Mouse (Mus musculus) frontal cortex, adult (tissue): ENCODE results near the gene Ccdc43.

ENCODE experiments used
- ATAC-seq: cut with Nextera tagmentation; 2 replicates; pipeline ENCODE4 v1.9.2; 2017; ENCODE audit warnings: mild to moderate bottlenecking, moderate library complexity, mixed read lengths; ENCODE audit not compliant: low TSS enrichment

Ccdc43 gene

DNA sequence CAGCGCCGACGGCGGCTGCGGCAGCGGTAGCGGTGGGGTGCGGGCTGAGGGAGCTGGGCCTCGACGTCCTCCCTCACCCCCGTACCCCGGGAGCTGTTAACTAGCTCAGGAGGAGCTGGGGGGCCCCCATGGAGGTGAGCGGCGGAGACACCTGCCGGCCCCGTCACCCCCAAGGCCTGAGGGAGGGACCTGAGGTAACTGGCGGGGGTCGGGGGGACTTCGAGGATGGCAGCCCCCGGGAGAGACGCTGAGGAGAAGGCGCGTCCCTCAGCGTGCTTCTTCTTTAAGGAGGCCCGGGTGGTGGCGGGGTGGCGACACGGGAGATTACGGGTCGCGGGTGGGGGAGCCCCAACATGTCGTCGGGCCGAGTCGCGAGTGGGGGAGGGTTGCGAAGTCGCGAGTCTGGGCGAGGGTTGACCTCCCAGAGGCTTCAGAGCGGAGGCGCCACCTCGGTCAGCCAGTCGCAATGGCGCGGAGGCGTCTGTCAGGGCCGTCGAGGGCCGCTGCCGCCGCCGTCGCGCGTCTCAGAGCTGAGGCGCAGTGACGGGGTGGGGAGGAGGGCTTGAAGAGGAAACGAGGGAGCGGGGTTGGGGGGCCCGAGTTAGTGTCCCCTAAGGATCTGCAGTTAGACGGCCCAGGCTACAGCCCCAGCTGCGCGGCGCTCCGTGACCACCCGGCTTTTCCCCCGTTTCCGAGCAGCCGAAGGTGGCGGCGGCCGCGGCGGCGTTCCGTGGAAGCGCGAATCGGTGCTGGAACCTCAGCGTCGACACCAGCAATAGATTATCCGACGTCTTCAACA lies 31.7 kb downstream of the Ccdc43 start:
- no peak for ATAC-seq

DNA sequence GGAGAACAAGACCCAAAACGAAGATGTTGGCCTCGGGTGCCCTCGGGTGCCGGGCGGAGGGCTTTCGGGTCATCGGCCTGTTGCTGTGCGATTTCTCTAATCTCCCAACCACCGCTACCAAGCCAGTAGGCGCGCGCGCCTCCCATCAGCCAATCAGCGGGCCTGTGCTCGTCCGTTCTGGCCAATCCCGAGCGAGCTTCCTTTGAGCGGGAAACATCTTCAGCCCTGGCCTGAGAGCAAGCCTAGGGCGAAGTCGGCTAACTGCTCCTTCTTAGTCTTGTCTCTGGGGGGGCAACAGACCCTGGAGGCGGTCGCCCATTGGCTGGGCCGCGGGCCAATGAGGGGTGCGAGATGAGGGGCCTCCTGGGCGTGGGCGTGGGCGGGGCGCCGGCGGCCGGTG lies 32.4 kb downstream of the Ccdc43 start:
- no peak for ATAC-seq

GRCm38 (mm10) chr11:102663416-102663815 lies 34.2 kb downstream of the Ccdc43 start, which contains the start of gene Meioc:
TSS of gene Meioc (plus strand) at chr11:102663716.
- ATAC-seq: no peak

GRCm38 (mm10) chr11:102656931-102657330 lies 40.7 kb downstream of the Ccdc43 start:
- ATAC-seq: no peak

- peak; percentile 34; the same call in 1 of the 2 replicates for ATAC-seq
Observed at GRCm38 (mm10) chr11:102656326-102656926, 41.2 kb downstream of the Ccdc43 start.

DNA sequence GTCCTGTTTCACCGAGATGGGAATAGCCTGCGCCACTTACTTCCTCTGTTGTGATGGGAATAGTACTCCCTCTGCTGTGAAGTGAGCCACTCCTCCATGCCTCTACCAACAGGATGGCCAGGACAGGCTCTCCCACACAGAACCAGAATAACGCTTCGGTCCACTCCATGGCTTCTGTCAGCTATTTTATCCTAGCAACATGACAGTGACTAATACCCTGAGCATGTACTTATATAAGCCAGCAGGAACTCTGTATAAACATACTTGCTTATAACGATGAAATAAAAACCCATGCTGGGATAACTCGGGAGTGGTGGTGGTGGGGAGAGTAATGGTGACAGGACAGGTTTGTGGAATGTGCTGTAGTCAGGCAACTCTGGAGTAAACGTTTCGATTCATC lies 41.7 kb downstream of the Ccdc43 start:
- peak; percentile 91; the same call in 1 of the 2 replicates for ATAC-seq

DNA sequence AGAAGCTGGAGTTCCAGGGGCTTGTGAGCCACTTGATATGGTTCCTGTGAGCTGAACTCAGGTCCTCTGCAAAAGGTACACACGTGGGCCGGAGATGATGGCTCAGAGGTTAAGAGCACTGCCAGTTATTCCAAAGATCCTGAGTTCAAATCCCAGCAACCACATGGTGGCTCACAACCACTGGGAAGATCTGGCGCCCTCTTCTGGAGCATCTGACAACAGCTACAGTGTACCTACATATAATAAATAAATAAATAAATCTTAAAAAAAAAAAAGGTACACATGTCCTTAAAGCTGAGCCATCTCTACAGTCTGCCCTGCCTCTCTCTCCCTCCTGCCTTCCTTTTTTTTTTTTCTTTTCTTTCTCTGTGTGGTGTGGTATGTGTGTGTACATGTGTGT lies 44.7 kb downstream of the Ccdc43 start:
- ATAC-seq: no peak

- peak; percentile 23; the same call in 1 of the 2 replicates for ATAC-seq
Observed at GRCm38 (mm10) chr11:102651381-102651780, 46.2 kb downstream of the Ccdc43 start.

DNA sequence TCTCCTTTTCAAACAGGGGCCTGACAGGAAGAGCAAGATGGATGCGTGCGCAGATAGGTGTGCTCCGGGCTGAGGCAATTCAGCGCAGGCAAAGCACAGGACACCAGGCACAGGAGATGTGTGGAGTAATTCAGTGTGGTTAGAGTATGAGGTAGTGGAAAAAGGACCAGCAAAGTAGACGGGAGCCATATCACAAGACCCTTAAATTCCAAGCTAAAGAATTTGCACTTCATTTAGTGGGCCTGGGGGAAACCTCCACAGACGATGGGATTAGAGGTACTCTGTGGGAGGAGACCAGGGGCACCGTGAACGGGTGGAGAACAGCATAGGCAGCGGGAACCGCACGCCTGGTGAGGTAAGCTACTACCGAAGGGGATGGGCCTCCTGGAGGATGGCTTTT lies 49.7 kb downstream of the Ccdc43 start:
- ATAC-seq: no peak

- ATAC-seq: no peak
Observed at GRCm38 (mm10) chr11:102646226-102646625, 51.4 kb downstream of the Ccdc43 start.

DNA sequence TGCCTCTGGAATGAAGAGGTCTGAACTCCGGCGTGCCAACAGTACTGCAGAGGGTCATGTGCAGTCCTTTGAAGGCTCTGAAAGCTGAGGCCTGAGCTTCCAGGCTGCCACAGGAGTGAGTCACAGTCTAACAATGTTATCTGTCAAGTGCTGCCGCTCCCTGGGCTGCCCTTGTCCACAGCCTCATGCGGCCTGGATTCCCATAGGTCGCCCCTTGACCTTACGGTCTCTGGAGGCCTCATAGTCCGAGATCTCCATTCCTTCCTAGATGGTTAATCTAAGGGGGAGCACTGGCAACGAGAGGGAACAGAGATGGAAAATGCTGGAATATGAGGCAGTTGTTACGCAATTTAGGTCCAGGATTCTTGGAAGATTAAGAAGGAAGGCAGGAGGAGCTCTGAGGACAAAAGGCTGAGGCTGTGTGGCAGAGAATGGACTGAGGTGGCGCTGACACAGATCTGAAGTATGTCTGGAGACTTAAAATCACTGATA lies 53.6 kb downstream of the Ccdc43 start:
- no peak for ATAC-seq

DNA sequence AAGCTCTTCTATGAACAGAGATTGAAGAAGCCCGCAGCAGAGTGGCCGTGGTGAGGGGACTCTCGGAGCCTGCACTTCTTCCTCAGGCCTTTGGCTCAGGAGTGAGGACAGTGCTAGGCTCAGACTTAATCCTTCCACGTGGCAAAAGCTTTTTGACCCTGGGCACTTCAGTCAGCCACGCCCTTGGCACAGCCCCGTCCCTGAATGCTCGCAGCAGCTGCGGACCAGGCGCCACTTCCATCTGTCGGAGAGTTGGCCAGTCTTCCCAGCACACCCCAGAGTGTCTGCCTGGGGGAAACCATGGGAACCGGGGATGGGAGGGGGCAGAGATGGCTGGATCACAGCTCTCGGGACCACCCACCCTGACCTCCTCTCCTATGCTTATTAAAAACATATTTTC lies 60.7 kb downstream of the Ccdc43 start:
- ATAC-seq: no peak
